Mouse (Mus musculus): Measurements from ENCODE around the gene Zbed4. TPM values are rescaled to one million over a fixed set of nuclear protein-coding genes. Genes with fewer than 3 reads are reported as not detected.
A peak's percentile ranks its signal among the peaks of the same experiment; 100 is the strongest.

Gene Zbed4
- polyA plus RNA-seq, 1 experiment from 2014 or later = 10.5 TPM

DNA sequence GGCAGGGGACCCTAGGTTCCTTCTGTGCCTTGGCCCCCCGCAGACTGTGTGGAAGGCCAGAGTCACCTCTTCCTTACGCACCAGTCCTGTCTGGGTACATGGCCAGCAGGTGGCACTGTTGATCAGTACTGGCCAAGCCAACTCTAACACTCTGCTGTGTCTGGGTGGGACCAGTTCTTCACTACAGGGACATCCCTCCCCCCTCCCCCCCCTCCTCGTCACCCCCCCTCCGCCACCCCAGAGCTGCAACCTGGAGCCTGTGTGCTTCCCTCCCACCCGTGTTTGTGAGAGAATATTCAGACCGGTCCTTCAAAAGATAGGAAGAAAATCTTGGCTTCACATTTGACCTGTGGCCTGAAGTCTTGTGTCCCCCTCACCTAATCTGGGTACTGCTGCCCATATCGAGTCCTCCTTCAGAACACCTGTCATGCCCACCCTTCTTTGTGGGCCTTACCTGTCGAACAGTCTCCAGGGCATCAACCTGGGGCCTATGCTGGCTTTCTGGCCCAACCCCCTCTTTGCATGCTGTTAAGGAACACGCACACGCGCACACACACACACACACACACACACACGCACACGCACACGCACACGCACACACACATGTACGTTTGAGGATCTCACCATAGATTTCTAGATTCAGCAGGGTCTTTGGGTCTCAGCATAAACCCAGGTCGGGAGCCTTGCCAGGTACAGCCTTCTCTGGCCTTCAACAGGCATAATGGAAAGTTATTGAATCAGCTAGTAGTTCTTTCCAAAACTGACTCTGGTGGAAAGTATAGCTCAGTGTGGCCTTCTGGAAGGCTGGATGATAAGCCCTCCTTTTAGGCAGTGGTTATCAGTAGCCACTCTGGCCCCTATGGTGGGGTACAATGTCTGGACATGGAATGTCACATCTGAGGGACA lies 77.6 kb downstream of the Zbed4 start:
- H3K4me2 ChIP-seq = no peak overlapping the region
- ATAC-seq (ENCODE audit: low read depth) (peak; percentile 76), DNase-seq (peak; percentile 62)
- H3K9me3 ChIP-seq (replicated peaks) = no peaks in the 10 kb centered on the region
- H3K36me3 ChIP-seq = peaks cover 27% of the 10 kb centered on the region
- H3K27me3 ChIP-seq = no peaks in the 10 kb centered on the region
- 50% methylated on average over 16 of the region's 17 CpGs for WGBS (ENCODE audit: insufficient replicate concordance)
- H3K9ac ChIP-seq = no peak overlapping the region
- no peak overlapping the region for H3K4me3 ChIP-seq (replicated peaks)
- H3K27ac ChIP-seq = no peak overlapping the region
- peaks cover 10% of the 10 kb centered on the region; the same call in 1 of the 2 replicates for H3K4me1 ChIP-seq (replicated peaks)

DNA sequence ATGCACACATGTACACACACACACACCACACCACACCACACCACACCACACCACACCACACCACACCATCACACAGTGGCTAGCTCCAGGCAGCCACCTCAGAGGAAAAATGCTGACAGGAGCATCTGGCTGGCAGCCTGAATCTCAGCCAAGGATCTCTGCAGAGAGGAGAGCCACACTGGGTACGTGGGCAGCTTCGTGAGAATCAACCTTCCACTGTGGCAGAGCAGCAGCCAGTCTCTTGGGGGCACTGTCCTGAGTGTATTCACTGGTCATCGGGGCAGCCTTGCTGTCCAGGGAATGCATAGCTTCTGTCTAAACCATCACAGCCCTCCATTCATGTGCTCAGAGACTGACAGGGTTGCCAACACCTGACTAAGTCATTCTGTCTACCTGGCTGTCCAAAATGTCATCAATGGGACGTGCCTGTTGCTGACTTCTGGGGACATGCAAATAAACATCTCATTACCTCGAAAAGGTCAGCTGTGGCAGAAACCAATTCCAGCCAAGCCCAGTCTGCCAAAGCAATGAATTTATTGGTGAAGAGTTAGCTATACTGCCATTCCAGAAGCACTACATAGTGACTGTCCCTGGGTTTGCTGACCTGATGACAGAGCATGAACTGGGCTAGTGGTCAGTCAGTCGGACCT lies 78.5 kb downstream of the Zbed4 start:
- no peak for DNase-seq
- WGBS (ENCODE audit: insufficient replicate concordance) = 63% methylated on average over 6 of the region's 6 CpGs
- Histone ChIP-seq H3K4me2 (no peak overlapping the region), H3K4me1 (replicated peaks) (peaks cover 10% of the 10 kb centered on the region; the same call in 1 of the 2 replicates), H3K4me3 (replicated peaks) (no peak overlapping the region), H3K27me3 (no peaks in the 10 kb centered on the region), H3K27ac (no peak overlapping the region), H3K9ac (no peak overlapping the region), H3K36me3 (peaks cover 18% of the 10 kb centered on the region), H3K9me3 (replicated peaks) (no peaks in the 10 kb centered on the region)
- no peak for ATAC-seq (ENCODE audit: low read depth)

- ATAC-seq (ENCODE audit: low read depth) (no peak), DNase-seq (no peak)
- H3K27me3 ChIP-seq = no peaks in the 10 kb centered on the region
- peaks cover 10% of the 10 kb centered on the region; the same call in 1 of the 2 replicates for H3K4me1 ChIP-seq (replicated peaks)
- H3K9ac ChIP-seq = no peak overlapping the region
- 68% methylated on average over 5 of the region's 5 CpGs for WGBS (ENCODE audit: insufficient replicate concordance)
- H3K4me2 ChIP-seq = no peak overlapping the region
- no peak overlapping the region for H3K4me3 ChIP-seq (replicated peaks)
- peaks cover 10% of the 10 kb centered on the region for H3K36me3 ChIP-seq
- H3K27ac ChIP-seq = no peak overlapping the region
- H3K9me3 ChIP-seq (replicated peaks) = no peaks in the 10 kb centered on the region
Measured at GRCm38 (mm10) chr15:88830696-88831095, 79.2 kb downstream of the Zbed4 start.

DNA sequence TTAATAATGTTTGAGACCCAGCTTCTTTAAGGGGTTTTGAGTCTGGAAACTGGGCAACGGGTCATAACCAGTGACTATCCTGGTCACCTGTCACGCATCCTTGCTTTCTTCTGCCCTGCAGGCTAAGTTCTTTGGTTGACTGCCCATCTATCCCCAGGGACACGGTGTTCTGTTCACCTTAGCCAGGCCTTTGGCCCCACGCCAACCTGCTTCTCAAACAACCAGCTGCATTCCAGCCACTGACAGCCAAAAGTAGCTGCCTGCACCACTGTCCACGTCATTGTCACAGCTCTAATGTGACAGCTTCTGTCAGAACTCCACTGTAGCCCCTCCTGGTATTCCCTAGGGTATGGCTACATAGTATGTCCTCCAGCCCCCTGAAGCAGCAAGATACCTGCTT lies 80.0 kb downstream of the Zbed4 start:
- Histone ChIP-seq H3K27ac (no peak overlapping the region), H3K4me3 (replicated peaks) (no peak overlapping the region), H3K4me2 (no peak overlapping the region), H3K9me3 (replicated peaks) (no peaks in the 10 kb centered on the region), H3K9ac (no peak overlapping the region), H3K4me1 (replicated peaks) (peaks cover 15% of the 10 kb centered on the region), H3K27me3 (no peaks in the 10 kb centered on the region), H3K36me3 (peaks cover 2% of the 10 kb centered on the region; the same call in 1 of the 2 replicates)
- ATAC-seq (ENCODE audit: low read depth) (no peak), DNase-seq (no peak)
- WGBS (ENCODE audit: insufficient replicate concordance) = 49% methylated on average over 5 of the region's 5 CpGs

- Histone ChIP-seq H3K27me3 (peaks cover 6% of the 10 kb centered on the region), H3K9ac (no peak overlapping the region), H3K36me3 (no peaks in the 10 kb centered on the region), H3K4me3 (replicated peaks) (no peak overlapping the region), H3K27ac (no peak overlapping the region), H3K9me3 (replicated peaks) (no peaks in the 10 kb centered on the region), H3K4me1 (replicated peaks) (peaks cover 25% of the 10 kb centered on the region), H3K4me2 (no peak overlapping the region)
- 70% methylated on average over 9 of the region's 9 CpGs for WGBS (ENCODE audit: insufficient replicate concordance)
- DNase-seq = no peak
- ATAC-seq (ENCODE audit: low read depth) = no peak
Measured at GRCm38 (mm10) chr15:88832536-88832935, 81.1 kb downstream of the Zbed4 start.

Other genes with a start within 250 kb of the Zbed4 start
- not detected in 2 replicates for gene Zdhhc25, start 151.4 kb upstream of the Zbed4 start, polyA plus RNA-seq (2015; fragmentation: Nextera tagmentation; extraction: Ambion mirVana)
- gene Brd1, start 17.4 kb upstream of the Zbed4 start, polyA plus RNA-seq (2015; fragmentation: Nextera tagmentation; extraction: Ambion mirVana) = 5.5 and 6.0 TPM in 2 replicates
- 5.6 and 6.3 TPM in 2 replicates for gene Alg12, start 67.7 kb downstream of the Zbed4 start, polyA plus RNA-seq (2015; fragmentation: Nextera tagmentation; extraction: Ambion mirVana)
- 49.6 and 55.4 TPM in 2 replicates for gene Creld2, start 68.0 kb downstream of the Zbed4 start, polyA plus RNA-seq (2015; fragmentation: Nextera tagmentation; extraction: Ambion mirVana)
- 13.8 and 15.1 TPM in 2 replicates for gene Pim3, start 110.5 kb downstream of the Zbed4 start, polyA plus RNA-seq (2015; fragmentation: Nextera tagmentation; extraction: Ambion mirVana)
- gene Ttll8, start 202.8 kb downstream of the Zbed4 start, polyA plus RNA-seq (2015; fragmentation: Nextera tagmentation; extraction: Ambion mirVana) = not detected in 2 replicates
- 0.03 TPM in 1 of 2 replicates, not detected in the other for gene Mlc1, start 227.3 kb downstream of the Zbed4 start, polyA plus RNA-seq (2015; fragmentation: Nextera tagmentation; extraction: Ambion mirVana)
- not detected in 2 replicates for gene Mov10l1, start 231.2 kb downstream of the Zbed4 start, polyA plus RNA-seq (2015; fragmentation: Nextera tagmentation; extraction: Ambion mirVana)